Mouse (Mus musculus): Measurements from ENCODE around the gene Pou2f3. TPM values are rescaled to one million over a fixed set of nuclear protein-coding genes. Genes with fewer than 3 reads are reported as not detected.

Gene Pou2f3
- polyA plus RNA-seq, 1 experiment = 0.07 TPM

DNA sequence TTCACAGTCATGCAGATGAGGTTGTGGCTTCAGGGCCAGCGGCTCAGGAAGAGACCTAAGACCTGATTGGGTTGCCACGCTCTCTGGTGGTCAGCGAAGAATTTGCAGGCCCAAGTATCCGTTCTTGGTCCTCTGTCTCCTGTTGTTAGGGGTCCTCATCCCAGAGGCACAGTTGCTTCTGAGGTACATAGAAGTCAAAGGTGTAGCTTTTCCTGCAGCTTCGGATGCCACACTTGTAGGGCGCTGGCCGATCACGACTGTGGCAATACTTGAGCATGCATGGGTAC, 12.2 kb upstream of the Pou2f3 start:
- H3K4me1 ChIP-seq (ENCODE audit: control insufficient read depth, insufficient read depth, low read length) = no peaks in the 10 kb centered on the region; the same call in 1 of the 2 replicates
- no peak for TF ChIP-seq CTCF (IDR thresholded peaks at IDR 0.05; ENCODE audit: borderline replicate concordance, insufficient read depth, low read depth, low read length)
- no peak for TF ChIP-seq POLR2A (IDR thresholded peaks at IDR 0.05; ENCODE audit: borderline replicate concordance, insufficient read depth, low read length)
- 58% methylated on average over 8 of the region's 8 CpGs for WGBS
- H3K27me3 ChIP-seq (ENCODE audit: control insufficient read depth, insufficient read depth, low read length) = no peaks in the 10 kb centered on the region
- no peak overlapping the region for H3K4me3 ChIP-seq (replicated peaks; ENCODE audit: insufficient read depth, low read depth, low read length)
- DNase-seq = no peak
- H3K27ac ChIP-seq (ENCODE audit: insufficient read depth, low read length) = no peak overlapping the region

GRCm38 (mm10) chr9:43221643-43222428, 11.7 kb upstream of the Pou2f3 start:
- 42% methylated on average over 18 of the region's 18 CpGs for whole genome bisulfite sequencing
- H3K4me1 ChIP-seq (ENCODE audit: control insufficient read depth, insufficient read depth, low read length) = no peaks in the 10 kb centered on the region; the same call in 1 of the 2 replicates
- no peak overlapping the region for H3K4me3 ChIP-seq (replicated peaks; ENCODE audit: insufficient read depth, low read depth, low read length)
- DNase-seq = peak; percentile 45 to 77
- no peaks in the 10 kb centered on the region for H3K27me3 ChIP-seq (ENCODE audit: control insufficient read depth, insufficient read depth, low read length)
- TF ChIP-seq POLR2A (IDR thresholded peaks at IDR 0.05; ENCODE audit: borderline replicate concordance, insufficient read depth, low read length) (no peak), CTCF (IDR thresholded peaks at IDR 0.05; ENCODE audit: borderline replicate concordance, insufficient read depth, low read depth, low read length) (peak; percentile 77)
- no peak overlapping the region for H3K27ac ChIP-seq (ENCODE audit: insufficient read depth, low read length)

GRCm38 (mm10) chr9:43210771-43211450, 742 bp upstream of the Pou2f3 start:
- peak; percentile 27 to 48 for DNase-seq
- Histone ChIP-seq H3K4me1 (ENCODE audit: control insufficient read depth, insufficient read depth, low read length) (no peaks in the 10 kb centered on the region; the same call in 1 of the 2 replicates), H3K27me3 (ENCODE audit: control insufficient read depth, insufficient read depth, low read length) (no peaks in the 10 kb centered on the region), H3K27ac (ENCODE audit: insufficient read depth, low read length) (no peak overlapping the region), H3K4me3 (replicated peaks; ENCODE audit: insufficient read depth, low read depth, low read length) (no peak overlapping the region)
- 18% methylated on average over 11 of the region's 11 CpGs for WGBS
- TF ChIP-seq POLR2A (IDR thresholded peaks at IDR 0.05; ENCODE audit: borderline replicate concordance, insufficient read depth, low read length) (no peak), CTCF (IDR thresholded peaks at IDR 0.05; ENCODE audit: borderline replicate concordance, insufficient read depth, low read depth, low read length) (peak; percentile 66)

GRCm38 (mm10) chr9:43206022-43206390, 4.2 kb downstream of the Pou2f3 start:
- WGBS = 5% methylated on average over 15 of the region's 15 CpGs
- peaks cover 6% of the 10 kb centered on the region; the same call in 1 of the 2 replicates for H3K27me3 ChIP-seq (ENCODE audit: control insufficient read depth, insufficient read depth, low read length)
- TF ChIP-seq CTCF (IDR thresholded peaks at IDR 0.05; ENCODE audit: borderline replicate concordance, insufficient read depth, low read depth, low read length) (no peak), POLR2A (IDR thresholded peaks at IDR 0.05; ENCODE audit: borderline replicate concordance, insufficient read depth, low read length) (no peak)
- no peak for DNase-seq
- no peak overlapping the region for H3K4me3 ChIP-seq (replicated peaks; ENCODE audit: insufficient read depth, low read depth, low read length)
- peaks cover 7% of the 10 kb centered on the region for H3K4me1 ChIP-seq (ENCODE audit: control insufficient read depth, insufficient read depth, low read length)
- H3K27ac ChIP-seq (ENCODE audit: insufficient read depth, low read length) = no peak overlapping the region

GRCm38 (mm10) chr9:43205343-43206021, 4.7 kb downstream of the Pou2f3 start:
- no peak for DNase-seq
- Histone ChIP-seq H3K4me1 (ENCODE audit: control insufficient read depth, insufficient read depth, low read length) (peaks cover 7% of the 10 kb centered on the region), H3K27me3 (ENCODE audit: control insufficient read depth, insufficient read depth, low read length) (peaks cover 6% of the 10 kb centered on the region; the same call in 1 of the 2 replicates), H3K27ac (ENCODE audit: insufficient read depth, low read length) (no peak overlapping the region), H3K4me3 (replicated peaks; ENCODE audit: insufficient read depth, low read depth, low read length) (no peak overlapping the region)
- TF ChIP-seq POLR2A (IDR thresholded peaks at IDR 0.05; ENCODE audit: borderline replicate concordance, insufficient read depth, low read length) (no peak), CTCF (IDR thresholded peaks at IDR 0.05; ENCODE audit: borderline replicate concordance, insufficient read depth, low read depth, low read length) (no peak)
- 2% methylated on average over 41 of the region's 41 CpGs for WGBS

DNA sequence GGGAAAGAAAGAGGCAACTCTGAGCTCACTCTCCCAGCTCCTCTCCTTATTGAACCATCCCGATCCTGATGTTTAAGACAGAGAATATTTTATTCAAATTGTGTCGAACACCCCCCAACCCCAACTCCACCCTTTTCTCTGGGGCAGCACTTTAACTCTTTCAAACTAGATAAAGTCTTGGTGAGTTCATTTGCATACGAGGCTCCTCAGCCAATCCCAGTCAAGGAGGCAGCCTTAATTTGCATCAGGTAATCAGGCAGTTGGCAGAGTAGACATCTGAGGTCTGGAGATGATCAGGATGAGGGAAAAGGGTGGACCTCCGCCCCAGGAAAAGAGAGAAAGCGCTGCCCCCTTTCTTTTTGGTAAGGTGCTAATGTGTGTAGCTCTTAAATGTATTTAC, 10.0 kb downstream of the Pou2f3 start:
- 29% methylated on average over 5 of the region's 5 CpGs for WGBS
- Histone ChIP-seq H3K27ac (ENCODE audit: insufficient read depth, low read length) (no peak overlapping the region), H3K27me3 (ENCODE audit: control insufficient read depth, insufficient read depth, low read length) (peaks cover 2% of the 10 kb centered on the region; the same call in 1 of the 2 replicates), H3K4me3 (replicated peaks; ENCODE audit: insufficient read depth, low read depth, low read length) (no peak overlapping the region), H3K4me1 (ENCODE audit: control insufficient read depth, insufficient read depth, low read length) (peaks cover 1% of the 10 kb centered on the region; the same call in 1 of the 2 replicates)
- TF ChIP-seq CTCF (IDR thresholded peaks at IDR 0.05; ENCODE audit: borderline replicate concordance, insufficient read depth, low read depth, low read length) (no peak), POLR2A (IDR thresholded peaks at IDR 0.05; ENCODE audit: borderline replicate concordance, insufficient read depth, low read length) (no peak)
- no peak for DNase-seq

DNA sequence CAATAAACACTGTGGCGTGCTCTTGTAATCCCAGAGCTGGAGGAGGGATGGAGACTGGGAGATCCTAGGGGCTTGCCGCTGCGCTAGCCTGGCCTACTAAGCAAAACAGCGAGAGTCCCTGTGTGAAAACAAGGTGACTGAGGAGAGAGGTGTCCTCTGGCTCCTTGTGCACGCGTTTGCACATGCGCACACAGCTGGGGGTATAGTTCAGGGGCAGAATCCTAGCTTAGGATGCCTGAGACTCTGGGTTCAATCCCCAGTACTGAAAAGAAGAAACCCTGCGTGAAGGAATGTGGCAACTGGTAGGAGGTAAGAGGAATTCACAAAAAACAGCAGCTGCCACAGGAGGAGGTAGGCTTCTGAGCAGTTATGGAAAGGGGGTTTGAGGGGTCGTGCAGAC, 16.2 kb downstream of the Pou2f3 start:
- Histone ChIP-seq H3K27me3 (ENCODE audit: control insufficient read depth, insufficient read depth, low read length) (no peaks in the 10 kb centered on the region), H3K27ac (ENCODE audit: insufficient read depth, low read length) (no peak overlapping the region), H3K4me3 (replicated peaks; ENCODE audit: insufficient read depth, low read depth, low read length) (no peak overlapping the region), H3K4me1 (ENCODE audit: control insufficient read depth, insufficient read depth, low read length) (no peaks in the 10 kb centered on the region)
- WGBS = 20% methylated on average over 9 of the region's 9 CpGs
- DNase-seq = no peak
- no peak for TF ChIP-seq POLR2A (IDR thresholded peaks at IDR 0.05; ENCODE audit: borderline replicate concordance, insufficient read depth, low read length)
- TF ChIP-seq CTCF (IDR thresholded peaks at IDR 0.05; ENCODE audit: borderline replicate concordance, insufficient read depth, low read depth, low read length) = no peak

Measured in cerebellum, adult 2 months (tissue).